Mouse (Mus musculus) kidney, postnatal 0 days (tissue): ENCODE measurements around the gene Foxs1. TPM values are rescaled to one million over a fixed set of nuclear protein-coding genes. Genes with fewer than 3 reads are reported as not detected.

Experiments used
- ATAC-seq: fragments of 200-750 bp; cut with Nextera tagmentation; replicated peaks from 2 replicates; pipeline ENCODE4 v1.8.0; 2017; ENCODE audit warnings: low read depth, moderate number of reproducible peaks, moderate TSS enrichment, moderate library complexity; ENCODE audit not compliant: low FRiP score
- DNase-seq: peaks from one replicate; pipeline ENCODE4 v3.0.0-alpha.2; 2016; ENCODE audit warnings: low spot score
- H3K27ac ChIP-seq: fragments of 300-500 bp; sonication (generic); 2 replicates; pipeline ENCODE4 v1.5.1; 2014; ENCODE audit warnings: mild to moderate bottlenecking
- H3K27me3 ChIP-seq: fragments of 300-500 bp; sonication (generic); 2 replicates; pipeline ENCODE4 v1.6.1; 2014; ENCODE audit warnings: low read length, mixed read lengths; ENCODE audit not compliant: insufficient read depth
- H3K36me3 ChIP-seq: fragments of 300-500 bp; sonication (generic); 2 replicates; pipeline ENCODE4 v1.6.1; 2014; ENCODE audit warnings: low read length, mixed read lengths; ENCODE audit not compliant: insufficient read depth
- H3K4me1 ChIP-seq: fragments of 300-500 bp; sonication (generic); replicated peaks from 2 replicates; pipeline ENCODE4 v1.6.1; 2014; ENCODE audit warnings: antibody characterized with exemption, low read length, mixed read lengths; ENCODE audit not compliant: insufficient read depth
- H3K4me2 ChIP-seq: fragments of 300-500 bp; sonication (generic); 2 replicates; pipeline ENCODE4 v1.6.1; 2014; ENCODE audit warnings: mild to moderate bottlenecking, low read length, moderate library complexity, mixed read lengths
- H3K4me3 ChIP-seq: fragments of 300-500 bp; sonication (generic); replicated peaks from 2 replicates; pipeline ENCODE4 v1.5.1; 2014; ENCODE audit warnings: low read depth, low read length
- H3K9ac ChIP-seq: fragments of 300-500 bp; sonication (generic); 2 replicates; pipeline ENCODE4 v1.6.1; 2014; ENCODE audit warnings: low read depth, low read length
- H3K9me3 ChIP-seq: fragments of 300-500 bp; sonication (generic); replicated peaks from 2 replicates; pipeline ENCODE4 v1.6.1; 2016; ENCODE audit warnings: low read length, inconsistent platforms, mixed read lengths
- CTCF ChIP-seq: IDR thresholded peaks from 2 replicates; pipeline ENCODE4 v1.5.1; 2016; ENCODE audit warnings: antibody characterized with exemption, low read depth, mild to moderate bottlenecking, moderate library complexity
- WGBS: fragments of 180-500 bp; shearing (Covaris S2); extraction: QIAGEN DNeasy Blood & Tissue Kit; methylation state at CpG from one replicate; pipeline ENCODE4 v1.1.7; 2014; 5-methylcytosine and 5-hydroxymethylcytosine counted together
- polyA plus RNA-seq: library from polyadenylated mRNA; unstranded; fragments of >200 nt; fragmentation: Nextera tagmentation; extraction: Ambion mirVana; gene quantifications from 2 replicates; pipeline ENCODE4 v1.2.1, GENCODE M21; 2015

Foxs1 gene
- polyA plus RNA-seq, 1 experiment from 2014 or later, result 9.4 TPM

DNA sequence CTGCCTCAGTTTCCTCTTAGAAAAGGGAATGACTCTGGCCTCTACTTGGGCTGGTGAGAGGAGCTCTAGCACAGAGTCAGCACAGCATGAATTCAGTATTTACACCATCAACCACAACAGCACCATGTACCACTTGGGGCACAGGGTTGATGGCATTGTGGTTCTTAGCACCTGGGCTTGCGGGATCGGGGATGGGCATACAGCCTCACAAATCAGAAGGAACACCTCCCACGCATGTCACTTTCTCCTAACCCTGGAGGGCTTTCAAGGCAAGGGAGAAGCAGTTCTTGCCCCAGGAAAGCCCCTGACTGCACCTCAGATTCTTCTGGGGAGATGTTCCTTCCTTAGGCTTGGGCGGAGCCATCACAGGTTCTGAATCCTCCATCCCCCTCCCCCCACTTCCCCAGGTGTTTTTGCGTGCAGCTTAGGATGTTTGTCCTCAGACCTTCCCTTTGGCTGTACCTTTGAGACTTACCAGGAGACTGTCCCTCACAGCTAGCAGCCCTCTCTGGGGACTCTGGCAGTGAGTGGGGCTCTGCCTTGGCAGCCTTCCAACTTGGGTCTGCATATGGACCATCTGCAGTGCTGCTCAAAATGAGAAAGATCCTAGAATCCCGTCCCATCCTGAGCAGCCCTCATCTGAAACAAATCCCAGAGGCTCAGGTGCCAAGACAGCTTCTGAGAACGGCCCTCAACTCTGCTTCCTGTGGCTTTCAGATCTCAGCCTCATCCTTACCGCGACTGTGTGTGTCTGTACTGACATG, 26.6 kb downstream of the Foxs1 start:
- Histone ChIP-seq H3K9me3 (no peaks in the 10 kb centered on the region), H3K4me1 (peaks cover 6% of the 10 kb centered on the region), H3K36me3 (no peaks in the 10 kb centered on the region), H3K27ac (no peak overlapping the region), H3K4me3 (no peak overlapping the region), H3K4me2 (no peak overlapping the region), H3K27me3 (no peaks in the 10 kb centered on the region), H3K9ac (no peak overlapping the region)
- WGBS, result 52% methylated on average over 9 of the region's 9 CpGs
- TF ChIP-seq CTCF, result no peak
- DNase-seq (no peak), ATAC-seq (no peak)

DNA sequence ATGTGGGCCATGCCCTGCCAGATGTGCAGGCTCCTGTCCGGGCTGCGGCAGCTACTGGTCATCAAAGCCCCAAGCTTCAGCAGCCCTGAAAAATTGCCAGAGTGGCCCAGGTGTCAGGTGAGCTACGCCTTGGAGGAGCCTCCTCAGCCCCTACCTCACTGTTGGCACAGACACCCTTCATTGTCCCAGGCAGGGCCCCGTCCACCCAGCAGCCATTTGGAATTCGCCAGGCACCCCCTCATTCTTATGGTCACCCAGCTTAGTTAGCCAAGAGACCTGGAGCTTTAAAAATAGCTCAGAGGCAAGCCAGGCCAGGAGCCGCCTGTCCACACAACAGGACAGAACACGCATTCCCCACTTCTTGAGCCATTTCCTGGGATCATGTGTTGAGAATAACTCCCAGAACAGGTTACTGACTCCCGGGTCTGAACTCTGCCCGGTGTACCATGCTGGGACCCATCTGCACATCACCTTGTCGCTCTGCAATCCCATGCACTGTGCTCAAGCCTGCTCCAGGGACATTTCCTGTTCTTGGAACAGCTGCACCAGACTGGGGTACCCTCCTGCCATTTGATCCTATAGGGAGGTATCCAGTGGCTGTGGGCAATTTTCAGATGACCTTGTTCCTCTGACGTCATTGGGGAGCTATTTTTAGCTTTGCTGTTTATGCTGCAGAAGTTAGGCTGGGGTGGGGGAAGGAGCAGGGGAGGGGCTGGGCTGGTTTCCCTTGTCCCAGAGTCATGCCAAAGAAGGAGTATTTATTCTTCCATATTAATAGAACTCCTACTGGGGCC, 27.8 kb downstream of the Foxs1 start:
- Histone ChIP-seq H3K4me3 (no peak overlapping the region), H3K4me1 (peaks cover 6% of the 10 kb centered on the region)

DNA sequence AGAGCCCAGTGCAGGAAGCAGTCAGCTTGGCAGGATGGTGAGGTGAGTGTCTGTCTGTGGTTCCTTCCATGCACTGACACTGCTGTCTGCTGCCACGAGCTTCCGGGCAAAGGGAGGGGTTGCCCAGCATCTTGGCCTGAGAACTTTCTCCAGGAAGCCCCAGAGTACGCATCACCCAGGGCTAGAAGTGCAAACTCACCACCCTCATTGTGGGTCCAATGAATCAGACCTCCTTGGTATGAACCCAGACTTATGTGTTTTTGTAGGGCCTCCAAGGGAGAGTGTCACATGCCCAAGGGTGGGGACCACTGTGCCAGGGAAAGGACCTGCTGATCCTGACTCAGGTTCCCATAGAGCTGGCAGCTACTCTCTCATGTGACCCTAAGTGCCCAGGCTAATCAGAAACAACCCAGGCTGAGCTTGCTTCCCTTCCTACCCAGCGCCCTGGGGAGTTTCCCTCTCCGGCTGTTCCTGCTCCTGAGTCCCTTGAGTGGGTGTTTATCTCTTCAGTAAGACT, 28.8 kb downstream of the Foxs1 start:
- no peaks in the 10 kb centered on the region for H3K27me3 ChIP-seq
- H3K9ac ChIP-seq, result no peak overlapping the region
- DNase-seq (no peak), ATAC-seq (no peak)
- no peak overlapping the region for H3K27ac ChIP-seq
- TF ChIP-seq CTCF, result no peak
- no peaks in the 10 kb centered on the region for H3K36me3 ChIP-seq
- 58% methylated on average over 5 of the region's 5 CpGs for WGBS
- no peaks in the 10 kb centered on the region for H3K9me3 ChIP-seq
- H3K4me2 ChIP-seq, result no peak overlapping the region
- peaks cover 6% of the 10 kb centered on the region for H3K4me1 ChIP-seq
- H3K4me3 ChIP-seq, result no peak overlapping the region

More for the DNA sequence above, 27.8 kb downstream of the Foxs1 start:
- DNase-seq (peak; percentile 63), ATAC-seq (peak; percentile 61)
- Histone ChIP-seq H3K4me2 (no peak overlapping the region), H3K9ac (no peak overlapping the region), H3K36me3 (no peaks in the 10 kb centered on the region), H3K27me3 (no peaks in the 10 kb centered on the region), H3K27ac (peak overlapping the region; percentile 42; the same call in 1 of the 2 replicates), H3K9me3 (no peaks in the 10 kb centered on the region)
- 33% methylated on average over 11 of the region's 11 CpGs for WGBS
- no peak for TF ChIP-seq CTCF

DNA sequence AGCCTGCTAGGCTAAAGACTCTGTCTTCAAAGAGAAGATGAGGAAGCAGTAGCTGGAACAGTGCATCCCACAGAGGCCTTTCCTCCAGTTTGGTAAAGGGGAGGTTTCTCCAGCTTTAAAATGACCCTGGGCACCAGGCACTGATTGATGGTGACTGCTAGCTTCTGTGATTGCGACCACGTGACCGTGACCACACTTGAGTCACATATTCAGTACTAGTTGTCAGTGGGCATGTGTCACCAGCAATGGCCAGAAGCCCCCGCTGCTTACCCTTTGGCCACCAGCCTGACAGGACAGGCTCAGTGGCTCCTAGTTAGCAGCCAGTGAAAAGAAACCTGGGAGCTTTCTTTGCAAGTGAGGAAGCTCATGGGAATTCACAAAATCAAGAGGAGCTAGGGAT, 29.4 kb downstream of the Foxs1 start:
- DNase-seq, result no peak
- no peak for TF ChIP-seq CTCF
- Histone ChIP-seq H3K36me3 (no peaks in the 10 kb centered on the region), H3K27ac (no peak overlapping the region), H3K4me1 (peaks cover 6% of the 10 kb centered on the region), H3K27me3 (no peaks in the 10 kb centered on the region), H3K4me2 (no peak overlapping the region), H3K9ac (no peak overlapping the region), H3K9me3 (no peaks in the 10 kb centered on the region), H3K4me3 (no peak overlapping the region)
- no peak for ATAC-seq
- 40% methylated on average over 4 of the region's 4 CpGs for WGBS

DNA sequence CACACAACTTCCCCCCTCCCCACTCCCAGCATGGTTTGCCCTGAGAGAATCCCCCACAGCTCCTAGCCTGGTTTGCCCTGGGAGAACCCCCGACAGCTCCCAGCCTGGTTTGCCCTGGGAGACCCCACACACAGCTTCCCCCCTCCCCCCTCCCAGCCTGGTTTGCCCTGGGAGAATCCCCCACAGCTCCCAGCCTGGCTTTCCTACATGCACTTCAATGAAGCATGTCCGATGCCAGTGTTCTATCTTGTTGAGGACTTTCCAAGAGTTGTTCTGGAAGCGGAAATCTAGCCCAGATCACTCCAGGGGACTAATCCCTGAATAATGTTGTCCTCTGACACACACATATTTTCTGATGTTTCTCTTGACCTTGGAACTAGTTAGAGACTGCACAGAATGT, 30.4 kb downstream of the Foxs1 start:
- WGBS, result 19% methylated on average over 3 of the region's 3 CpGs
- ATAC-seq, result no peak
- no peak for DNase-seq
- no peak overlapping the region for H3K4me2 ChIP-seq
- no peaks in the 10 kb centered on the region for H3K36me3 ChIP-seq
- peaks cover 6% of the 10 kb centered on the region for H3K4me1 ChIP-seq
- H3K9ac ChIP-seq, result no peak overlapping the region
- H3K4me3 ChIP-seq, result no peak overlapping the region
- no peaks in the 10 kb centered on the region for H3K27me3 ChIP-seq
- no peak overlapping the region for H3K27ac ChIP-seq
- no peaks in the 10 kb centered on the region for H3K9me3 ChIP-seq
- TF ChIP-seq CTCF, result no peak

DNA sequence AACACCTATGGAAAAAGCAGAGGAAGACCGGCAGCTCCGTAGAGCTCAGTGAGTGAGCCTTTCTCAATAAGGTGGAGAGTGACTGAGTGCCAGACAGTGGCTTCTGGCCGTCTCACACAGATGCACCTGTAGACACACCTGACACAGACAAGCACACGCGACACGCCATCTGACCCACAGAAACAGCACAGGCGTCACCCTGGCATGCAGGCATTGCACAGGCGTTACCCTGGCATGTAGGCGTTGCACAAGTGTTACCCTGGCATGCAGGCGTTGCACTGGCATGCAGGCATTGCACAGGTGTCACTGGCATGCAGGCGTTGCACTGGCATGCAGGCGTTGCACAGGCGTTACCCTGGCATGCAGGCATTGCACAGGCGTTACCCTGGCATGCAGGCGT, 31.7 kb downstream of the Foxs1 start:
- Histone ChIP-seq H3K27ac (no peak overlapping the region), H3K27me3 (no peaks in the 10 kb centered on the region), H3K4me1 (peaks cover 6% of the 10 kb centered on the region), H3K9me3 (no peaks in the 10 kb centered on the region), H3K4me3 (no peak overlapping the region), H3K36me3 (no peaks in the 10 kb centered on the region), H3K9ac (no peak overlapping the region), H3K4me2 (no peak overlapping the region)
- TF ChIP-seq CTCF, result no peak
- WGBS, result 92% methylated on average over 15 of the region's 15 CpGs
- no peak for ATAC-seq
- no peak for DNase-seq
